Mouse (Mus musculus): ENCODE measurements at regions not wholly inside any gene's neighbourhood (a gene's known extent, or its start where the extent isn't known, plus 50 kb on each side); places are given as distances from the start of the nearest gene placed in this dataset.

DNA sequence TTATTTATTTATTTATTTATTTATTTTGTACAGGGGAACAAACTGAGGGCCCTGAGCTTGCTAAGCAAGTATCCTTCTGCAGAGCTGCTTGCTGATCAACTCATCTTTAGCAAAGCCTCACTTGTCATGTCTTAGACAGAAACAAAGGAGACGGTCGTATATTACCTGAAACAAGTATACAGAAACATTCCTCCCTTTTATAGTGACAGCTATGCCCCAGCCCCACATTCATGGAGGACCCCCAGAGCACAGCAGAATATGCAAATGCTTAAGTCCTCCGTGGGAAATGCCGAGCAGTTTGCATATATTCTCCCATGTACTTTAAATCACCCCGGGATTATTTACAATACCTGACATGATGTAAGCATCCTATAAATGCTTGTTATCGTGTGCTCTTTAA, 74.9 kb upstream of the Rai14 start:
- TF ChIP-seq CTCF (IDR thresholded peaks at IDR 0.05; ENCODE audit: control insufficient read depth, insufficient read depth, insufficient read length) (no peak), USF1 (IDR thresholded peaks at IDR 0.05; ENCODE audit: low read depth) (no peak), MYOG (IDR thresholded peaks at IDR 0.05; ENCODE audit: control insufficient read depth, extremely low read depth, insufficient read length) (no peak)

Measured in C2C12 (cell line).